ENCODE assay signal across 8 mouse cellular contexts in genomic region chr10:127195328-127196129, GRCm38 (mm10). TPM values are rescaled to one million over a fixed set of nuclear protein-coding genes. Genes with fewer than 3 reads are reported as not detected.
DNase-seq lines count a peak whose midpoint lies in the region; ATAC-seq and TF ChIP-seq lines count a peak whose summit lies in the region.

Dtx3 (minus strand) TSS chr10:127195728.

- peaks cover 3% of the 10 kb centered on the region; the same call in 1 of the 2 replicates for H3K36me3 ChIP-seq in stomach, embryonic 16.5 days (ENCODE audit: control insufficient read depth, insufficient read depth, low read length)

- peak; percentile 15; the same call in 1 of the 2 replicates for ATAC-seq in erythroid progenitor cell, adult 5-6 weeks (replicated peaks; ENCODE audit: low FRiP score, poor library complexity, severe bottlenecking)
- ATAC-seq in stomach, embryonic 16.5 days (ENCODE audit: insufficient read depth, low FRiP score), result peak; percentile 41; the same call in 1 of the 2 replicates

- no peaks in the 10 kb centered on the region for H3K27me3 ChIP-seq in cerebellum, adult 2 months (ENCODE audit: control insufficient read depth, insufficient read depth, low read length)
- H3K27me3 ChIP-seq in stomach, embryonic 16.5 days (ENCODE audit: control insufficient read depth, insufficient read depth, low read length), result no peaks in the 10 kb centered on the region

- peaks cover 6% of the 10 kb centered on the region for H3K4me1 ChIP-seq in cerebellum, adult 2 months (ENCODE audit: control insufficient read depth, insufficient read depth, low read length)
- H3K4me1 ChIP-seq in stomach, embryonic 16.5 days (ENCODE audit: control insufficient read depth, insufficient read depth, low read length), result peaks cover 23% of the 10 kb centered on the region

- TF ChIP-seq CTCF in cerebellum, adult 2 months (IDR thresholded peaks at IDR 0.05; ENCODE audit: borderline replicate concordance, insufficient read depth, low read depth, low read length), result no peak

- peak within 1 kb of the TSS; percentile 99 for H3K4me3 ChIP-seq in cerebellum, adult 2 months (replicated peaks; ENCODE audit: insufficient read depth, low read depth, low read length)
- peak within 1 kb of the TSS; percentile 89 for H3K4me3 ChIP-seq in stomach, embryonic 16.5 days (replicated peaks; ENCODE audit: low read length)

- WGBS in cerebellum, adult 2 months, result 1% methylated on average over 46 of the region's 47 CpGs
- 2% methylated on average over 39 of the region's 47 CpGs for WGBS in stomach, embryonic 16.5 days

- no peaks in the 10 kb centered on the region for H3K9me3 ChIP-seq in stomach, embryonic 16.5 days (replicated peaks; ENCODE audit: control insufficient read depth, low read length)

- 0 out of 2 replicates have a peak, but pooled peaks have one; percentile 13 for TF ChIP-seq POLR2A in cerebellum, adult 2 months (IDR thresholded peaks at IDR 0.05; ENCODE audit: borderline replicate concordance, insufficient read depth, low read length)

- intact Hi-C loops in heart, postnatal 10 days (cut with DNase I), result loop anchor here (2.0 to 10.0 kb wide), 2 partner anchors 15 to 469 kb away; partner anchors contain the start of genes Nab2, Nemp1 and Slc26a10

- H3K4me2 ChIP-seq in stomach, embryonic 16.5 days (ENCODE audit: low read depth, low read length), result peak within 1 kb of the TSS; percentile 89

- peak within 1 kb of the TSS; percentile 98 for H3K27ac ChIP-seq in cerebellum, adult 2 months (ENCODE audit: insufficient read depth, low read length)
- H3K27ac ChIP-seq in stomach, embryonic 16.5 days (ENCODE audit: low read length), result peak within 1 kb of the TSS; percentile 96

- DNase-seq in cerebellum, adult 2 months, result peak; percentile 67 to 70
- no peak for DNase-seq in cerebellum, adult 9-10 months
- peak; percentile 64 for DNase-seq in adrenal gland, adult 2 months
- peak in 1 of 2 experiments; percentile 51 for DNase-seq in heart, postnatal 10 days
- peak; percentile 68 to 76 for DNase-seq in kidney, postnatal 4 days
- DNase-seq in lung, postnatal 10 days, result peak; percentile 52

- H3K9ac ChIP-seq in stomach, embryonic 16.5 days (ENCODE audit: low read length), result peak within 1 kb of the TSS; percentile 94

RNA-seq across cellular contexts. Expression of gene Dtx3, which starts in this region (rescaled TPM):
- 321 and 339 TPM in 2 replicates for polyA plus RNA-seq in cerebellum, adult 2 months (2012; rRNA removed)
- 10 to 100 TPM; 53.6 to 75.7 TPM for total RNA-seq in adrenal gland, adult 2 months (2021)
- 203 and 219 TPM in 2 replicates for polyA plus RNA-seq in adrenal gland, adult 2 months (2012; rRNA removed)
- 18.9 and 22.0 TPM in 2 replicates for total RNA-seq in erythroid progenitor cell, adult 5-6 weeks (2015; ENCODE audit: low replicate concordance)
- total RNA-seq in erythroid progenitor cell, adult 5-6 weeks (2017; ENCODE audit: low replicate concordance), result 6.3 and 11.9 TPM in 2 replicates
- 10 to 100 TPM; 48.4 to 52.2 TPM for total RNA-seq in heart, postnatal 10 days (2021)
- 68.6 and 79.4 TPM in 2 replicates for polyA plus RNA-seq in stomach, embryonic 16.5 days (2015; fragmentation: Nextera tagmentation; extraction: Ambion mirVana)
